Mouse (Mus musculus) layer of hippocampus, adult 11-12 months (tissue): ENCODE measurements around the gene Abhd13.
A peak's percentile ranks its signal among the peaks of the same experiment; 100 is the strongest.

ENCODE experiments used
- DNase-seq: peaks from one replicate; pipeline ENCODE4 v3.0.0; 2022; ENCODE audit warnings: low spot score

Gene Abhd13

DNA sequence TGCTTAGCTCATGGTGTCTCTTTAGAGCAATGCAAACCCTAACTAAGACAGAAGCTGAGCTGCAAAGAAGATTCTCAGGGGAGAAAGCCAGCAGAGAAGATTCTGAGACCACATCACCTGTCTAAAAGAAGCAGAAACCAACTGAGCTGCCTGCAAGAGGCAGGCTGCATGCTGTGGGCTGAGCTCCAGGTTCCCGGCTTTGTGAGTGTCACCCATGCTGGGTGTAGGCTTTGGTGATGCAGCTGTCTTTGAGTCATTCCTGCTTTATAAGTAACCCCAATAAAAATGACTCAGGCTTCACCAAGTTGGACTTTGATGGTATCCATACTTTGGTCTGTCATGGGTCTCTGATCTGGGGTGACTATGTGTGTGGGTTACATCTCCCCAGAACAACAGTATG, 38.7 kb downstream of the Abhd13 start:
- no peak for DNase-seq

GRCm38 (mm10) chr8:10017231-10017630, 39.7 kb downstream of the Abhd13 start:
- peak; percentile 42 for DNase-seq

DNA sequence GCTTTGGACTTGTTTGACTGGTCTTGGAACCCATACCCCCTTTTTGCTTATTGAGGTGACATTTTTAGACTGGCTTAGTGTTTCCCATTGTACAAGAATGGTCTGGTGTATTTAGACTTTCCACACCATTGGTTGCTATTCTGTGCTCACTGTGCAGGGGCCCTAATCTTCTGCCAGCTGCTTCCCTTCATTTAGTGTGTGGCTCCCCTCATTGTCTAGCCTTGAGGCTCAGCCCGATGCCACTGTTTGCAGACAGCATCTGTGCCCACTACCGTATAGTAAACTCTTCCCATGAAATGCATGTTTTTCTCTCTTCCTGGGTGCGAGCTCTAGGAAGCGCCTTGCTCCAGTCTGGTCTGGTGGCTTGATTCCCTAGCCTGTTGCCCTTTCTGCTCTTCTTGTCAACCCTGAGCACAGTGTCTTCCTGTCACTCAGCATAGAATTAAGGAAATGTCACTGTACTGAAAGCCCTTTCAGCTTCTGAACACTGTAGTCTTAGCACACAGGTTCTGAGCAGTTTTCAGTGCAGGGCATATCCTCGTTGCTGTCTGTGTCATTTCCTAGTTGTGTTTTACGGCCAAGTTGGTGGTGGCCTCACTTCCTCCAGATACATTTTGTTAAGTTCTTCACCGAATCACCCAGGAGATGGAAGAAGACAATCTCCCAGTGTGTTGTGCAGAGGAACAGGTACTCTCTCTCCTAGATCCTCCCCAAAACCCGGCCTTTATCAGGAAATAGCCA, 53.0 kb downstream of the Abhd13 start:
- no peak for DNase-seq

GRCm38 (mm10) chr8:10031177-10031576, 53.7 kb downstream of the Abhd13 start:
- no peak for DNase-seq

DNA sequence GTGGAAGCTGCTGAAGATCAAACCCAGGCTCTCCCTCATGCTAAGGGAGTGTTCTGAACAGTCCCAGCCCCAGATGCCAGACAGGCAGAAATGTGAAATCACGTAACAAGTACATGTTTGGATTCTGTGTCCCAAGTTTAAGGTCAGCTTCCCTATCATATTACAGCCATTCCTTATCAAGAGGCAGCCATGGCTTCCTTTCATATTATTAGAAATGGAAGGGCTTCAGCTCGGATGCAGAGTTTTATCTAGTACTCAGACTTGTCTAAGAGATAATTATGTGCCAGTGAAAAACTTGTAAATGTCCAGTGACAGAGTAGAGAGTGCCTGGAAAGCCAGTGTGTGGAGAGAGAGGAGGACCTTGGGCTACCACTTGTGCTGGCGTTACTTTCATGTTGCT, 63.4 kb downstream of the Abhd13 start:
- no peak for DNase-seq
